Mouse (Mus musculus): ENCODE data around the gene H2-DMa.
A peak's percentile ranks its signal among the peaks of the same experiment; 100 is the strongest.
"Not testable (repeated sequence)": the region's sequence is repeated elsewhere in the genome, so short reads cannot be mapped to it uniquely, and the experiment has no call there.

The H2-DMa gene

DNA sequence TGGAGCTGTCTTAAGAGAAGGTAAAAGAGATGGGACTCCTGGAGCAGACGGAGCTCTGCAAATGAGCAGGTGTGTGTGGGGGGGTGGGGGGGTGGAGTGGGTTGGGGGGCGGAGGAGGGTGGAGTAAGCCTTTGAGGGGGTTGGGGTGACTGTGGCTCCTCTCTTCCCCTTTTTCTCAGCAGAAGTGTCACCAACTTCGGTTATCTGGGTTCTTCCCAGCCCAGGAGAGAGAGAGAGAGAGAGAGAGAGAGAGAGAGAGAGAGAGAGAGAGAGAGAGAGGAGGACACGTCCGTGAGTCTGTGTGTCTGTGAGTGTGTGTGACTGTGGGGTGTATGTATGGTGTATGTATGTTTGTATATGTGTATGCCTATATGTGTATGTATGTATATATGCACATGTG lies 24.1 kb downstream of the H2-DMa start:
- no peak for DNase-seq (ENCODE audit: inconsistent age in 2 of 2, low spot score in 1 of 2)

DNA sequence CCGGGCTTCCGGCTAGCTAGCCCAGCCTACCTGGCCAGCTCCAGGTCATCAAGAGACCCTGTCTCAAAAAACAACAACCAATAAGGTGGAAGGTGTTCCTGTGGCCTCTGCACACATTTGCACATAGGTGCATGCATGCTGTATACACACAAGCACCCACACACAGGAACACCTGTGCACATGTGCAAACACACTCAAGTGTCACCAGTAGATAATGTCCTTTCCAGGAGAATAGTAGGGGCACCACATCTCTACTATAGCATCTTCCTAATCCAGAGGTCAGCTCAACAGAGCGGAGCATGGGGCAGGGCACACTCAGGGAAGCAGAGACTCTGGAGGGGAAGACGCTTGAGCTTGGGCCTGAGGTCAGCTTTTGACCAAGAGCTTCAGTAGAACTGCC lies 24.9 kb downstream of the H2-DMa start:
- DNase-seq (ENCODE audit: inconsistent age in 2 of 2, low spot score in 1 of 2): not testable (repeated sequence)

DNA sequence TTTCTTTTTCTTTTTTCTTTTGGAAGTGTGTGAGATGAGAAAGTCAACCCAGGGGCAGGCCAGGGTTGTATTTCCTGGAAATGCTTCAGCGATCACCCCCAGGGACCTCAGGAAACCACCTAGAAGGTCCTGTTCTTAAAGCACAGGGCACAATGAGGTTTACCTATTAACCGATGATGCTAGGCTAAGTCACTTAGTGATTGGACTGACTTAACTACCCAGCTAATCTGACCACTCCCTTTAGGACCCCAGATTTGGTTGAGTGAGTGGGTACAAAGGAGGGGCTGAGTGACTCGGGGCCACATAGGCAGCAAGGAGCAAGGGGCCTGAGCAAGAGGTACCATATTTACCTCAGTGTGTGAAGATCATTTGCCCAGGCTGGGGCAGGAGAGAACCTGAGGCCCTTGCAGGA lies 25.6 kb downstream of the H2-DMa start:
- no peak for DNase-seq (ENCODE audit: inconsistent age in 2 of 2, low spot score in 1 of 2)

DNA sequence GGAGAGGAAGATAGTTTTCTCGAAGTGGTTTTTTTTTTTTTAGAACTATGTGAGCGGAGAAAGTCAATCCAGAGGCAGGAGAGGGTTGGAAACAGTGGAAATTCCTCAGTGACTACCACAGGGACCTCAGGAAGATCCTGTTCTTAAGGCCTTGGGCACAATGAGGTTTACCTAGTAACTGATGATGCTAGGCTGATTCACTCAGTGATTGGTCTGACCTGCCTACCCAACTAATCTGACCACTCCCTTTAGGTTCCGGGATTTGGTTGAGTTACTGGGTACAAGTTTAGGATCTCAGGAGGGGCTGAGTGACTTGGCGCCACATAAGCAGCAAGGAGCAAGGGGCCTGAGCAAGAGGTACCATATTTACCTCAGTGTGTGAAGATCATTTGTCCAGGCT lies 33.6 kb downstream of the H2-DMa start, which contains the start of gene H2-DMb1:
Gene H2-DMb1 (plus strand): TSS at position 150 of the 400 bp plus-strand sequence.
- peak; percentile 56 to 89 for DNase-seq (ENCODE audit: inconsistent age in 2 of 2, low spot score in 1 of 2)

DNA sequence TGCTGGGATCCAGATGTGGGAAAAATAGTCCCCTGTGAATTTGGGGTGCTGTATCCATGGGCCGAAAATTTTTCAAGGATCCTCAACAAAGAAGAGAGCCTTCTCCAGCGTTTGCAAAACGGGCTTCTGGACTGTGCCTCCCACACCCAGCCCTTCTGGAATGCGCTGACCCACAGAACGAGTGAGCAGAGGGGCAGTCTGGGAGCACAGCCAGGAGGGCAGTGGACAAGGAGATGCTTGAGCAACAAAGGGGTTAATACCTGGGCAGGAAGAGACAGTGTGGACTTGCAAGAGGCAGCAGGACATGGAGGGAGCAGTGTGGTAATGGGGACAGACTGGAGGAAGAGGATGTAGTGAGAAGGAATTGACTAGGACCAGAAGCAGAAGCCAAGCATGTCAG lies 36.2 kb downstream of the H2-DMa start:
- DNase-seq (ENCODE audit: inconsistent age in 2 of 2, low spot score in 1 of 2): no peak

DNA sequence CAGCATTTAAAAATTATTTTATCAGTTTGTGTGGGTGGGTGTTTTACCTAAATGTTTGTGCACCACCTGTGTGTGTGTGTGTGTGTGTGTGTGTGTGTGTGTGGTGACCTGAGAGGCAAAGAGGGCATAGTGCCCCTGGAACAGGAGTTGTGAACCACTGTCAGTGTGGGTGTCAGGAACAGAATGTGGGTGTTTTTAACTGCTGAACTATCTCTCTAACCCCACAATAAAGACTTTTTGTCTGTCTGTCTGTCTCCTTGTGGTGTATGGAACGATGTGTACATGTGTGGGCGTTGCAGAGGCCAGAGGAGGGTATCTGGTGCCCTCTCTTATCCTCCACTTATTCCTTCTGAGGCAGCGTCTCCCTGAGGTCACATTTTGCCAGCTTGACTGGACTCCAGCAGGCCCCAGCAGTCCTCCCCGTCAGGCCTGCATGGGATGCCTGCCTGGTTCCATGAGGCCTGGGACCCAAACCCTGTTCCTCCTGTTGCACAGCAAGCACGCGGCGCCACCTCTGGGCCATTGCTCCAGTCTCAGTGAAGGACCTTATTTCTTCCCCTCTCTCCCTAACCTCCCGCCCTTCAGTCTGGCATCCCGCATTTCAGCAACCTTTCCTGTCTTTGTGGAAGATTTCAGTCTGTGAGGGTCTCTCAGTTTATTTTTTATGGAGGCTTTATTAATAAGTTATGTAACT lies 45.0 kb downstream of the H2-DMa start:
- peak; percentile 20 to 58 for DNase-seq (ENCODE audit: inconsistent age in 2 of 2, low spot score in 1 of 2)

DNA sequence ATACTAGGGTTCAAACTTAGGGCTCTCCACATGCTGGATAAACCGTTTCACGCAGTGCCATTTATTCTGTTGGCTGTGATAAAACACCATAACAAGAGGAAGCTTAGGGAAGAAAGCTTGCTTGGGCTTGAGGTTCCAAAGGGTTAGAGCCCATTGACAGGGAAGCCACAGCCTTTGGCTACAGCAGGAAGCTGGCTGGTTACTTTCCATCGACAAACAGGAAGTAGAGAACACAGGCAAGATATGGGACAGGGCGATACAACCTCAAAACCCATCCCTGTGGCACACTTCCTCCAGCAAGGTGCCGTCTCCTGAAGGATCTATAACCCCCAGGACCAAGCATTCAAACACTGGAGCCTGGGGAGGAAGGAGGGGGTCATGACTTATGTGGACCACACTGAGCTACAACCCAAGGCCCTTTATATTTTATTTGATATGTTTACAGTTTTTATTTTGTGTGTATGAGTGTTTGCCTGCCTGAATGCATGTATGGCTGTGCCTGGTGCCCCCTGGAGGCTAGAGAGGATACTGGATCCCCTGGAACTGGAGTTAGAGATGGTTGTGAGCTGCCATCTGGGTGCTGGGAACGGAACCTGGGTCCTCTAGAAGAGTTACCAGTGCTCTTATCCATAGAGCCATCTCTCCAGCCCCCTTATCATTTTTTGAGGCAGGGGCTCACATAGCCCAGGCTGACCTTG lies 45.8 kb downstream of the H2-DMa start:
- peak in 1 of 2 experiments; percentile 41 for DNase-seq (ENCODE audit: inconsistent age in 2 of 2, low spot score in 1 of 2)

DNA sequence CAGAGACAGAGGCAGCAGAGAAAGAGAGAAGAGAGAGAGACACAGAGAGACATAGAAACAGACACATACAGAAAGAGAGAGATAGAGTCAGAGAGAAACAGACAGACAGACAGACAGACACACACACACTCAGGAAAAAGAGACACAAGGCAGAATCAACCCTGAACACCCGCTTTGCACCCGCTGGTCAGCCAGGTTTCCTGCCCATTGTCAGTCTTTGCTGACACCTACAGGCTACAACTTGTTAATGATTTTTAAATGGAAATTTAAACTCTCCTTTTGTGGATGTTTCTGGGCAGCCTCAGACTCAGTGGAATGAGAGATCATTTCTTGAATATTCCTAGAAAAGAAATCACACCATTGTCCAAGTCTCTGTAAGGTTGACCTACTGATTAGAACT lies 49.9 kb downstream of the H2-DMa start:
- peak; percentile 36 to 77 for DNase-seq (ENCODE audit: inconsistent age in 2 of 2, low spot score in 1 of 2)

DNA sequence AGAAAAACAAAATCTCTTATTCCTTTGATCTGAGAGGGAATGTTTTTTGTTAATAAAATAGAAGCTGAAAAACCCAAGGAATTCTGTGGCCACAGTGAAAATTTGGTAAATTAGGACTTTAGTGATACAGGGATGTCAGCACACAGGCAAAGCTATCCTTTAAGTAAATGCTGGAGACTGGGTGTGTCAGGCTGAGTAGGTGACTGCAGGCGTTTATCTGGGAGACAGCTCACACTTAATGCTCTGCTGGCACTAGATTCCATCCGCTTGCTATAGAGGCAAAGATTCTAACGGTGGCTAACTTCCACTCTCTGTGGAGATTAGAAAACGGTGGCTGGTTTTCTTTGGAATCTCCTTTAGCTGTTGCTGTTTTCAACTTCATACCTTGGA lies 51.1 kb downstream of the H2-DMa start:
- DNase-seq (ENCODE audit: inconsistent age in 2 of 2, low spot score in 1 of 2): no peak

DNA sequence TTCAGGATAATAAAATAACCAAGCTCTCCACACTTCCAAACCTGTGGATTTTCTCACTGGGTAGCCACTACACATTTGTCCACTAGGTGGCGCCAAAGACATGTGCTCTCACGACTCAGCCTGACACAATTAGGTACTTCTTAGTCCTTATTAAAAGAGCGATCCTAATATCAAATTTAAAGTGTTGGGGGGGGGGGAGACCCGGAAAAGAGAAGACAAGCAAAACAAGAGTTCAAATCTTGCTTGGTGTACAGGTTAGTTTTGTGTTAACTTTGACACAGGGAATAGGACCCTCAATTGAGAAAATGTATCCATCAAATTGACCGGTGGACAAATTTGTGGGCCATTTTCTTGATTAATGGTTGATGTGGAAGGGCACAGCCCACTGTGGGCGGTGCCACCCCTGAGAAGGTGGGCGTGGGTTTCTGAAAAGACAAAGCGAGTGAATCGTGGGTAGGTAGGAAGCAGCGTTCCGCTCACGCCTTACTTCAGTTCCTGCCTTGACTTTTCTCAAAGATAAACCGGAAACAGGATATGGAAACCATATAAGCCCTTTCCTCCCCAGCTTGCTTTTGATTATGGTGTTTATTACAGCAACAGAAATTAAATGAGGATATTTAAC lies 51.6 kb downstream of the H2-DMa start:
- DNase-seq (ENCODE audit: inconsistent age in 2 of 2, low spot score in 1 of 2): peak; percentile 72 to 94

DNA sequence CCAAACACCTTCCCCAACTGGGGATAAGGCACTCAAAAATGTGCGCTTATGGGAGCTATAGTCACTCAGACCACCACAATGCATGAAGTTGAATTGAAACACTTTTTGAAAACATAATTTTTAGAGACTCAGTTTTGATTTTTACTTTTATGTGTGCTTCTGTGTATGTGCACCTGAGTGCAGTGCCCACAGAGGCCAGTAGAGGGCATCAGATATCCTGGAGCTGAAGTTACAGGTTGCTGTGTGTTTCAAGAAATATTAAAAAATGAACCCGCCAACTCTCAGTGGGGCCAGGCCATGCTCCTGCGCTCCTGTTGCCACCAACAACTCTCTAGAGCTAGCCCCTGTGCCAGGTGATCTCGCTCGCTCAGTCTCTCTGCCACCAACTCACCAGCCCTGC lies 53.2 kb downstream of the H2-DMa start:
- DNase-seq (ENCODE audit: inconsistent age in 2 of 2, low spot score in 1 of 2): no peak

DNA sequence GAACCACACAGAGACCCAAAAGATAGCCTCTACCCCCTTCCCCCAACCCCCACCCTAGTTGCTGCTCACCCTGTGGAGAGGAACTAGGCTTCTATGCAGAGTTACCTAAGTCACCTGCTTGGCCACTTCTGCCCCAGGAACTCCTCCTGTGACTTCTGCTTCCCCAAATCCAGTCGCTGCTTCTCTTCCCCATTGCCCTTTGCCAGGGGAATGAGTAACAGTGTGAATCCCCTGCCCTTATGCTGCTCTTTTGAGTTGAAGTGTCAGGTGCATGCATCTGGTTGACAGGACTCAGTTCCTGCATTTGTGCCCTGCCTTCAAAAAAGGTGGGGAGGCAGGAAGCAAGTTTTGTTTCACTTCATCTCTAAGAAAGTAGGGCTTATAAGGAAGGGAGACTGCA lies 54.7 kb downstream of the H2-DMa start:
- DNase-seq (ENCODE audit: inconsistent age in 2 of 2, low spot score in 1 of 2): no peak

DNA sequence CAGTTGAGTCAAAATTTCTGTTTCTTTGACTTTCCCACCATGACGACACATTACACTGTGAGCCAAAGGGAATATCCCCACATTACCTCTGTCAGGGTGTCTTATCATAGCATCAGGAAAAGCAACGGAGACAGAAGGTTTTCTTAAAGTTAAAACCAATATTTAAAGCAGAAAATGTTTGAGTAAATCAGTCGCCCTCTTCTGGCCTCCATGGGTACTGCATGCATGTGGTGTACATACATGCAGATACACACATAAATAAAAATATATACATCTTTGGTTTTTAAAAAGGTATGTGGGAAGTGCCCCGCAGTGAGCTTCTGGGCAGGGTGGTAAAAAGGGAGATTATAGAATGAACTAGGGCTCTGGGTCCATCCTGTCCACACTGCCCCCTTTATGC lies 57.8 kb downstream of the H2-DMa start:
- no peak for DNase-seq (ENCODE audit: inconsistent age in 2 of 2, low spot score in 1 of 2)

DNA sequence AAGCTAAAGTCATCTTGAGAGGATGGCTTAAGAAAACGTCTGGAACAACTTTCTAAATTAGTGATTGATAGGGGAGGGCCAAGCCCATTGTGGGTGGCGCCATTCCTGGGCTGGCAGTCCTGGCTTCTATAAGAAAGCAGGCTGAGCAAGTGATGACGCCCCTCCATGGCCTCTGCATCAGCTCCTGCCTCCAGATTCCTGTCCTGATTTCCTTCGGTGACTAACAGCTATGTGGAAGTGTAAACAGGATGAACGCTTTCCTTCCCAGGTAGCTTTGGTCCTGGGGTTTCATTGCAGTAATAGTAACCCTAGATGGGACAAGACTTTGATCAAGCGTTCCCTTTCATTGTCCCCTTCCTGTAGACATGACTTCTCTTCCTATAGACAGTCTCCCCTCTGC lies 59.7 kb downstream of the H2-DMa start:
- DNase-seq (ENCODE audit: inconsistent age in 2 of 2, low spot score in 1 of 2): no peak

DNA sequence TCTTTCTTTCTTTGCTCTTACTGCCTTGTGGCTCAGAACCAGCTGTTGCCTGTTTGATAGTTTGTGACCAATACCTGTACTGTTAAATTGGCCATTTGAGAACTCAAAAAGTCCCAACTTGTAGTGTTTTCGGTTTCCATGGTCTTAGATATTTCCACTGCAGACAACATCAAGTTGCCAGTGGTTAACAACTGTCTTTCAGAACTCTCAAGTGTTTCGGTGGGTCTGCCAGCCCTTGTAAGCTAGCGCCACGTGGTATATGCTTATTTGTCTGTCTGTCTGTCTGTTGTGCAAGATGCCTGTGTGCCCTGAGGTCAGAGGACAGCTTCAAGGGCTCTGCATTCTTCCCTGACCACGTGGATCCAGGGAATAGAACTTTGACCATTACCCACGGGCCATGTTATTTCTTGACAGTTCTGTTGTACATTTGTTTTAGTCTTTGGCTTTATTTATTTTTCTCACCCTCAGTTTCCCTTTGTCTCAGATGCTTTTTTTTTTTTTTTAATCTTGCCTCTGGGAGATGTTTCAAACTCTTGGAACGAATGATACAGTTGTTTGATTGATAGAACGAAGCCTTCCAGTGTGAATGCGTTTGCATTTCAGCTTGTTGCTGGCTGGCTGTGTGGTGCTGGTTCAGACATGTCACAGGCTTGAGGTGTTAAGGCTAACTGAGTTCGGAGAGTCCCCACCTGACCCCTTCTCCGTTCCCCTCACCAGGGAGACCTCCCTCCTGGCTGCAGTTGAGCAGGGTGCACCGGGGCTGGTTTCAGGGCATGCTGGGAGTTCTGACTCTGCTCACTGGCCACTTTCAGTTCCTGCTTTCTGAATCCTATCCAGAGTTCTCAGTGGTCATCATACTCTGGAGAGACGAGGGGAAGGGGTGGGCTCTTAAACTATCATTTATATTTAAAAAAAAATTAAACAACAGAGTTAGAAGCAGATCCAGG lies 60.8 kb downstream of the H2-DMa start:
- DNase-seq (ENCODE audit: inconsistent age in 2 of 2, low spot score in 1 of 2): no peak

DNA sequence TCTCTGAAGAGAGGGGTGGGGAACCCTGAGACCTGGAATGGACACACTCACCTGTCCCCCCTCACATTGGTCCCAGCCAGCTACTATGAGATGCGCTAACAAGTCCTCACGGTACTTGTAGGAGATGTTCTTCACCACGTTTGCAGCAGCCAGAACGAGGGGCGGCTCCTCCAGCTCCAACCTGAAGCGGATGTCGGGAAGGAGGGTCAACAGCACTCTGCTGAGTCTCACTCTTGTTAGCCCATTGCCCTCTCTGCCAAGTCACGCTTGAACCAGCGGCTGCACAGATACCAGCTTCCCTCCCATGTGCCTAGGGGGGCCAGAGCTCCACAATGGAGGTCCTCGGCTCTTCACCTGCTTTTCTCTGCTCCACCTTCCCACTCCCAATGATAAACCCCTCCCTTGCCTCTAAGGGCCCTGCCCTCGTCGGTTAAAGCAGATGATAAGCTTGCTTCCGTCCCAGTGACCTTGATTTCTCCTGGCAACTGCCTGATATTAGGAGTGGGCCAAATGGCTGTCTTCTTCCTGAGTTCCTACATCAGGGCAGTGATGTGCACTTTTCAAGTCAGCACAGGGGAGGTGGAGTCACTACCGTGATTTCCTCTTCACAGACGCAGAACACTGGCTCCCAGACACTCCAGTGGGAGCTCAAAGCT lies 64.4 kb downstream of the H2-DMa start:
- peak in 1 of 2 experiments; percentile 54 for DNase-seq (ENCODE audit: inconsistent age in 2 of 2, low spot score in 1 of 2)

DNA sequence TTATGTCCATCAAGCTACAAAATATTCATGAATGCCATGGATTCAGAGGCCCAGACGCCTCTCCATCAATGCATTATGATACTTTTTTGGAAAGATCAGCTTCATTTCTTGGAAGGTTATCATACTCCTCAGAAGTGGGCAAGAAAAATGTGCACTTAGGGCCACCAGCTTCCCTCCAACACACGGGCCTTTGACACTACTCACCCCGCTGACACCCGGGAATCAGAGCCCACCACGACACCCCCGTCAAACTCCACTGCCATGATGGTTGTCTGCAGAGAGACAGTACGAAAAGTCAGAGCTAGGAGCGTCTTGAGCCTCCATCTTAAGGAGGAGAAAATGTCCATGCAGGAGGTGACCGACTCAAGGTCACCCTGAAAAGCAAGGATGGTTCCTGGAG lies 66.2 kb downstream of the H2-DMa start:
- no peak for DNase-seq (ENCODE audit: inconsistent age in 2 of 2, low spot score in 1 of 2)

DNA sequence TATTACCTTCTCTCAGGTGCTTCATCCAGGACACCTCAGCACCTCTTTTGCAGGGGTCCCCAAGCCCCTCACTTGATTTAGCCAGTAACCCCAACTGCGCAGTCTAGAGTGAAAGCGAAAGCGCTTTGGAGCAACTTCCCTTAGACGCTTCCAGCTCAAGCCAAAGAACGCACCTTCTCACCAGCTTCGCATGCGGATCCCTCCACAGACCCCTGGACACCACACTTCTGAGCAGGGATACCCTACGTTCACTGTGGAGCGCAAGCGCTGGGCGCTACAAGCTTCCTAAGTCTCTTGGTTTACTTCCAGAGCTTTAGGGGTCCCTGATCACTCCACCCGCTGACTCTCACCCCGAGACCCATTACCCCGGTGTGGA lies 67.5 kb downstream of the H2-DMa start:
- no peak for DNase-seq (ENCODE audit: inconsistent age in 2 of 2, low spot score in 1 of 2)

DNA sequence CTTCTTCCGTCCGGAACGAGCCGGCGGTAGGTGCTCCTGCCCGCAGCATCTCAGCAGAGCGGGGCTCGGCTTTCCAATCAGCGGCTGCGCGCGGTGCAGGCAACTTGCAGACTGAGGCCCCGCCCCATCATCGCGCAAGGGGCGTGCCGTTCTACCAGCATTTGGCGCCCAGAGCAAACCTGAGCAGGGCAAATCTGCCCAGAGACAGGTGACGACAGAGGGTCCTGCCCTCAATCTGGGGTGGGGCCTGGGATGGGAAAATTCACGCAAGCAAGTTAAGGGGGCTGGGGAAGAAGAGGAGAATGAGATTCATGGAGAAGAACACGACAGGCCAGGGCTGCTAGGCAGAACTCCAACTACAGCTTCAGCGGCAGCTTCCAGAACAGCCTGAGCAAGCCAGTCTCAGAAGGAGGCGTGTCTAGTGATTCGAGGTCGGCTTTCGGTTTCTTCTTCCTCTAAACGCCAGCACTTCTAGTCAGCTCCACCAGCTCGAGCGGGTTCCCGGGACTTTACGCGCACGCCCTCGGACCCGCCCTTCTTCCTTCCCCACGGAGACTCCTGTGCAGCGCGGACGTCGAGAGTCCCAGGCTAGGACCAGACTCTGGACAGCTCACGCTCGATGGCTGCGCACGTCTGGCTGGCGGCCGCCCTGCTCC lies 68.0 kb downstream of the H2-DMa start, which contains the start of the genes Tap1 and Psmb9:
Gene Tap1 (plus strand): TSS at position 293 of the 656 bp plus-strand sequence.
Gene Psmb9 (minus strand): TSS at position 504 of the 656 bp plus-strand sequence.
- DNase-seq (ENCODE audit: inconsistent age in 2 of 2, low spot score in 1 of 2): peak; percentile 98 to 100

DNA sequence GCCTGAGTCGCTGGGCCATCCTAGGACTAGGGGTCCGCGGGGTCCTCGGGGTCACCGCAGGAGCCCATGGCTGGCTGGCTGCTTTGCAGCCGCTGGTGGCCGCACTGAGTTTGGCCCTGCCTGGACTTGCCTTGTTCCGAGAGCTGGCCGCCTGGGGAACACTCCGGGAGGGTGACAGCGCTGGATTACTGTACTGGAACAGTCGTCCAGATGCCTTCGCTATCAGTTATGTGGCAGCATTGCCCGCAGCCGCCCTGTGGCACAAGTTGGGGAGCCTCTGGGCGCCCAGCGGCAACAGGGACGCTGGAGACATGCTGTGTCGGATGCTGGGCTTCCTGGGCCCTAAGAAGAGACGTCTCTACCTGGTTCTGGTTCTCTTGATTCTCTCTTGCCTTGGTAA lies 68.7 kb downstream of the H2-DMa start:
- DNase-seq (ENCODE audit: inconsistent age in 2 of 2, low spot score in 1 of 2): peak in 1 of 2 experiments; percentile 87
